Mouse (Mus musculus) G1E (cell line): ENCODE results near the gene Reep1. TPM values are rescaled to one million over a fixed set of nuclear protein-coding genes. Genes with fewer than 3 reads are reported as not detected.

Experiments used
- ATAC-seq: 2 replicates; pipeline ENCODE4 v1.8.0; 2016; ENCODE audit warnings: mild to moderate bottlenecking; ENCODE audit not compliant: insufficient number of reproducible peaks, poor library complexity, low FRiP score, severe bottlenecking; ENCODE audit errors: extremely low read depth
- DNase-seq: peaks from one replicate; pipeline ENCODE4 v3.0.0; 2012; ENCODE audit warnings: low spot score
- H3K27me3 ChIP-seq: 2 replicates; pipeline ENCODE4 v1.6.1; 2012; ENCODE audit warnings: mild to moderate bottlenecking, low read length, inconsistent platforms; ENCODE audit not compliant: insufficient read depth
- H3K36me3 ChIP-seq: replicated peaks from 2 replicates; pipeline ENCODE3; 2012; ENCODE audit warnings: mild to moderate bottlenecking, inconsistent platforms
- H3K4me1 ChIP-seq: 2 replicates; pipeline ENCODE4 v1.6.1; 2012; ENCODE audit warnings: low read depth, low read length, inconsistent platforms, mixed read lengths; ENCODE audit not compliant: insufficient read depth
- H3K4me3 ChIP-seq: 2 replicates; pipeline ENCODE4 v1.5.1; 2012; ENCODE audit warnings: low read depth, mild to moderate bottlenecking, inconsistent platforms, low read length, moderate library complexity, mixed read lengths
- H3K9me3 ChIP-seq: replicated peaks from 2 replicates; pipeline ENCODE4 v1.6.1; 2012; ENCODE audit warnings: inconsistent platforms
- CTCF ChIP-seq: IDR thresholded peaks from 2 replicates; pipeline ENCODE4 v1.5.1; 2012; ENCODE audit warnings: low read depth, low read length, inconsistent platforms, mixed read lengths
- GATA1 ChIP-seq: IDR thresholded peaks from 2 replicates; pipeline ENCODE4 v1.6.1; 2012; ENCODE audit warnings: borderline replicate concordance, low read length, inconsistent platforms, mixed read lengths
- GATA2 ChIP-seq: IDR thresholded peaks from 2 replicates; pipeline ENCODE4 v1.6.1; 2012; ENCODE audit warnings: low read depth, low read length, inconsistent platforms, borderline replicate concordance
- POLR2AphosphoS5 ChIP-seq: IDR thresholded peaks from 2 replicates; pipeline ENCODE4 v1.6.1; 2012; ENCODE audit warnings: low read depth, low read length, inconsistent platforms; ENCODE audit not compliant: insufficient replicate concordance
- TAL1 ChIP-seq: conservative IDR thresholded peaks from 2 replicates; pipeline ENCODE4 v1.6.1; 2012; ENCODE audit warnings: low read depth, low read length, inconsistent platforms, mixed read lengths
- polyA plus RNA-seq: library from polyadenylated mRNA; stranded (reverse); fragments of >175 nt; gene quantifications from 2 replicates; pipeline ENCODE4 v1.2.3, GENCODE M21; 2012
- total RNA-seq, 2 experiments: library from RNA; stranded (forward) in 1 of 2; stranded (reverse) in 1 of 2; fragments of 200-1000 nt in 1 of 2; fragments of >200 nt in 1 of 2; fragmentation: Nextera tagmentation in 1 of 2; gene quantifications; 2 replicates each; pipeline ENCODE4 v1.2.3; 2014 to 2017

Reep1 gene
- total RNA-seq (2014; fragmentation: Nextera tagmentation) (not detected in 2 replicates), total RNA-seq (2017) (0.12 and 0.16 TPM in 2 replicates), polyA plus RNA-seq (not detected in 2 replicates)

GRCm38 (mm10) chr6:71707511-71708501, at the start of gene Reep1:
Gene Reep1 (plus strand): TSS chr6:71707561.
- Histone ChIP-seq H3K36me3 (no peaks in the 10 kb centered on the region), H3K4me1 (peaks cover 15% of the 10 kb centered on the region), H3K4me3 (peak within 1 kb of the TSS; percentile 64), H3K9me3 (peaks cover 7% of the 10 kb centered on the region), H3K27me3 (peaks cover 34% of the 10 kb centered on the region)
- ATAC-seq = no peak
- no peak for DNase-seq
- TF ChIP-seq GATA1 (no peak), POLR2AphosphoS5 (no peak), CTCF (no peak), TAL1 (no peak), GATA2 (no peak)

GRCm38 (mm10) chr6:71658290-71658689, 49.1 kb upstream of the Reep1 start:
- H3K36me3 ChIP-seq = no peaks in the 10 kb centered on the region
- H3K4me1 ChIP-seq = peaks cover 60% of the 10 kb centered on the region
- TF ChIP-seq TAL1 (peak; percentile 61), GATA2 (no peak)
- no peak overlapping the region for H3K4me3 ChIP-seq
- ATAC-seq (no peak), DNase-seq (no peak)
- no peaks in the 10 kb centered on the region for H3K9me3 ChIP-seq
- no peaks in the 10 kb centered on the region for H3K27me3 ChIP-seq

- peaks cover 44% of the 10 kb centered on the region for H3K4me1 ChIP-seq
- H3K9me3 ChIP-seq = no peaks in the 10 kb centered on the region
- H3K36me3 ChIP-seq = no peaks in the 10 kb centered on the region
- no peak for DNase-seq
- TF ChIP-seq GATA2 (no peak), TAL1 (no peak), GATA1 (no peak), CTCF (no peak), POLR2AphosphoS5 (no peak)
- H3K4me3 ChIP-seq = no peak overlapping the region
- no peak for ATAC-seq
- no peaks in the 10 kb centered on the region for H3K27me3 ChIP-seq
Observed at GRCm38 (mm10) chr6:71664511-71664910, 42.9 kb upstream of the Reep1 start.

- DNase-seq (peak; percentile 36), ATAC-seq (no peak)
- TF ChIP-seq GATA1 = no peak
- TF ChIP-seq CTCF = peak; percentile 52; the same call in 1 of the 2 replicates
- TF ChIP-seq TAL1 = no peak
- TF ChIP-seq POLR2AphosphoS5 = no peak
- TF ChIP-seq GATA2 = no peak
- Histone ChIP-seq H3K4me1 (peaks cover 6% of the 10 kb centered on the region; the same call in 1 of the 2 replicates), H3K36me3 (no peaks in the 10 kb centered on the region), H3K4me3 (no peak overlapping the region), H3K27me3 (peaks cover 25% of the 10 kb centered on the region), H3K9me3 (no peaks in the 10 kb centered on the region)
Observed at GRCm38 (mm10) chr6:71673166-71673565, 34.2 kb upstream of the Reep1 start.

GRCm38 (mm10) chr6:71678891-71679290, 28.5 kb upstream of the Reep1 start:
- Histone ChIP-seq H3K4me1 (peaks cover 13% of the 10 kb centered on the region), H3K27me3 (peaks cover 36% of the 10 kb centered on the region), H3K36me3 (no peaks in the 10 kb centered on the region), H3K9me3 (no peaks in the 10 kb centered on the region), H3K4me3 (no peak overlapping the region)
- no peak for ATAC-seq
- no peak for TF ChIP-seq TAL1
- TF ChIP-seq POLR2AphosphoS5 = no peak
- peak; percentile 48; the same call in 1 of the 2 replicates for TF ChIP-seq CTCF
- TF ChIP-seq GATA2 = no peak
- TF ChIP-seq GATA1 = no peak
- no peak for DNase-seq

GRCm38 (mm10) chr6:71695150-71695549, 12.2 kb upstream of the Reep1 start:
- TF ChIP-seq GATA2 = no peak
- TF ChIP-seq TAL1 = no peak
- no peak for TF ChIP-seq CTCF
- no peak for TF ChIP-seq GATA1
- no peak for TF ChIP-seq POLR2AphosphoS5
- Histone ChIP-seq H3K4me1 (peaks cover 2% of the 10 kb centered on the region; the same call in 1 of the 2 replicates), H3K36me3 (no peaks in the 10 kb centered on the region), H3K4me3 (no peak overlapping the region), H3K27me3 (peaks cover 13% of the 10 kb centered on the region), H3K9me3 (no peaks in the 10 kb centered on the region)
- no peak for DNase-seq
- ATAC-seq = no peak
